Mouse (Mus musculus) neutrophil, adult 65 days (primary cell): Measurements from ENCODE around the gene Defa34. TPM values are rescaled to one million over a fixed set of nuclear protein-coding genes. Genes with fewer than 3 reads are reported as not detected.

Experiments used
- total RNA-seq: library from RNA; stranded (reverse); gene quantifications from 2 replicates; pipeline ENCODE4 v1.2.4, GENCODE M21; 2023

Gene Defa34
- not detected in 2 replicates for total RNA-seq

DNA sequence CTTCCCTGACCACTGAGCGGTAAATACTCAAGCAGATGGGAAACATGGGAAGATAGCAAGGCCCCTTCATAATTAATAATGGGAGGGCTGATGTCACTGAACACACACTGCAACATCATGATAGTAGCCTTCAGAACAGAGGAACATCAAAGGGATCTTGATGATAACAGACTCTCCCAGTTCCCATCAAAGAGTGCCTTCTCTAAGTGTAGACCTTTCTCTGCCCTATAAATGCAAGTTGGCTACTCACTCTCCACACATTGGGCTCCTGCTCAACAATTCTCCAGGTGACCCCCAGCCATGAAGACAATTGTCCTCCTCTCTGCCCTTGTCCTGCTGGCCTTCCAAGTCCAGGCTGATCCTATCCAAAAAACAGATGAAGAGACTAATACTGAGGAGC, at the start of gene Defa34:
Gene Defa34 (plus strand): TSS at position 301 of the 400 bp plus-strand sequence.

DNA sequence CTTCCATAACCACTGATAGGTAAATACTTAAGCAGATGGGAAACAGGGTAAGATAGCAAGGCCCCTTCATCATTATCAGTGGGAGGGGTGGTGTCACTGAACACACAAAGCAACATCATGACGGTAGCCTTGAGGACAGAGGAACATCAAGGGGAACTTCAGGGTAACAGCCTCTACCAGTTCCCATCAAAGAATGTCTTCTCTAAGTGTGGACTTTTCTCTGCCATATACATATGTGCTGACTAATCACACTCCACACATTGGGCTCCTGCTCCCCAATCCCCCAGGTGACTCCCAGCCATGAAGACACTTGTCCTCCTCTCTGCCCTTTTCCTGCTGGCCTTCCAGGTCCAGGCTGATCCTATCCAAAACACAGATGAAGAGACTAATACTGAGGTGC, 47.7 kb upstream of the Defa34 start, which contains the start of gene Defa26:
Gene Defa26 (plus strand): TSS at position 301 of the 400 bp plus-strand sequence.

DNA sequence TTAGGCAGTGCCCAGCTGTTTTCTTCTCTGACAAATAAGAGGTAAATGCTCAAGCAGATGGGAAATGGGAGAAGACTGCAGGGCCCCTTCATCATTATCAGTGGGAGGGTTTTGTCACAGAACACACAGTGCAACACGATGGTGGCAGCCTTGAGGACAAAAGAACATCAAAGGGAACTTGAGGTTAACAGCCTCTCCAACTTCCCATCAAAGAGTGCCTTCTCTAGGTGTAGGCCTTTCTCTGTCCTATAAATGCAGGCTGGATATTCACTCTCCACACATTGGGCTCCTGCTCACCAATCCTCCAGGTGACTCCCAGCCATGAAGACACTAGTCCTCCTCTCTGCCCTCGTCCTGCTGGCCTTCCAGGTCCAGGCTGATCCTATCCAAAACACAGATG, 10.1 kb upstream of the Defa34 start, which contains the start of gene Defa17:
Gene Defa17 (plus strand): TSS at position 301 of the 400 bp plus-strand sequence.

DNA sequence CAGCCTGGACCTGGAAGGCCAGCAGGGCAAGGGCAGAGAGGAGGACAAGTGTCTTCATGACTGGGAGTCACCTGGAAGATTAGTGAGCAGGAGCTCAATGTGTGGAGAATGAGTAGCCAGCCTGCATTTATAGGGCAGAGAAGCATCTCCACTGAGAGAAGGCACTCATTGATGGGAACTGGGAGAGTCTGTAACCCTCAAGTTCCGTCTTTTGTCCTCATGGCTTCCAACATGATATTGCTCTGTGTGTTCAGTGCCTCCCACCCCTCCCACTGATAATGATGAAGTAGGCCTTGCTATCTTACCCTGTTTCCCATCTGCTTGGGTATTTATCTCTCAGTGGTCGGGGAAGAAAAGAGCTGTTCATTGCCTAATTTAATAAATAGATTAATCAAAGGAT, 37.9 kb downstream of the Defa34 start, which contains the start of gene AY761184:
Gene AY761184 (minus strand): TSS at position 101 of the 400 bp plus-strand sequence.

Other genes starting within 250 kb of the Defa34 start
- gene Defa36, start 238.4 kb upstream of the Defa34 start, total RNA-seq: not detected in 2 replicates
- not detected in 2 replicates for gene Gm7849, start 209.2 kb upstream of the Defa34 start, total RNA-seq
- not detected in 2 replicates for gene Defa20, start 156.5 kb upstream of the Defa34 start, total RNA-seq
- not detected in 2 replicates for gene Defa32, start 136.8 kb upstream of the Defa34 start, total RNA-seq
- not detected in 2 replicates for gene Defa37, start 100.4 kb upstream of the Defa34 start, total RNA-seq
- not detected in 2 replicates for gene Defa28, start 82.8 kb upstream of the Defa34 start, total RNA-seq
- not detected in 2 replicates for gene Gm7861, start 71.3 kb upstream of the Defa34 start, total RNA-seq
- gene Defa26, start 47.6 kb upstream of the Defa34 start, total RNA-seq: not detected in 2 replicates
- gene Defa17, start 10.0 kb upstream of the Defa34 start, total RNA-seq: not detected in 2 replicates
- not detected in 2 replicates for gene AY761184, start 37.8 kb downstream of the Defa34 start, total RNA-seq
- not detected in 2 replicates for gene Defa24, start 68.7 kb downstream of the Defa34 start, total RNA-seq
- not detected in 2 replicates for gene Defb50, start 157.7 kb downstream of the Defa34 start, total RNA-seq
- gene Defb2, start 174.1 kb downstream of the Defa34 start, total RNA-seq: not detected in 2 replicates
- gene Defb10, start 193.1 kb downstream of the Defa34 start, total RNA-seq: not detected in 2 replicates
- not detected in 2 replicates for gene Defb9, start 219.6 kb downstream of the Defa34 start, total RNA-seq
- not detected in 2 replicates for gene Defb11, start 240.6 kb downstream of the Defa34 start, total RNA-seq